Mouse (Mus musculus) lung, postnatal 10 days (tissue): Measurements from ENCODE around the gene Olfr362.
"Not testable (repeated sequence)": the region's sequence is repeated elsewhere in the genome, so short reads cannot be mapped to it uniquely, and the experiment has no call there.

Source experiments
- DNase-seq: peaks from one replicate; pipeline ENCODE4 v3.0.0; 2021

The Olfr362 gene

DNA sequence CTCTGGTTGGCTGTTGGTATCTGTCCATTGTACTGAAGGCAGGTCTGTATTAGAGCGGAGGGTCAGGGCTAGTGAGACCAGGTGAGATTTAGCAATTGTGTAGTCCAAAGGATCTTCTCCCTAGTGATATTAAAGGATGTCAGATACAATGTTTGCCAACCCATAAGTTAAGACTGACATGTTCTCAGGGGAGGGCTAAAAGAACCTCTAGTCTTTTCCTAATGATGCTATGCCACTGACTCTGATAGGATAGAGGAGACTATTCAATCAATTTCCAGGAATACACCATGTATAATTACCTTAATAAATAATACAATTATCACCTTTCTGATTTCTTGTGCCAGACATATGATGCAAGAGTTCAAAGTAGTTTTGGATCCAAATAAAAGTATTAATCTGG, at the start of gene Olfr362:
Gene Olfr362, minus strand, starts transcription at position 101 of the 400 bp plus-strand sequence.
- DNase-seq = no peak

- DNase-seq = no peak
These were observed 21.3 kb upstream of the Olfr362 start, which contains the start of gene Olfr364-ps1 for GRCm38 (mm10) chr2:37139022-37139421. Gene Olfr364-ps1, plus strand, starts transcription at chr2:37139322.

GRCm38 (mm10) chr2:37089190-37089589, 28.5 kb downstream of the Olfr362 start, which contains the start of gene Olfr361:
Gene Olfr361, minus strand, starts transcription at chr2:37089290.
- DNase-seq = not testable (repeated sequence)

DNA sequence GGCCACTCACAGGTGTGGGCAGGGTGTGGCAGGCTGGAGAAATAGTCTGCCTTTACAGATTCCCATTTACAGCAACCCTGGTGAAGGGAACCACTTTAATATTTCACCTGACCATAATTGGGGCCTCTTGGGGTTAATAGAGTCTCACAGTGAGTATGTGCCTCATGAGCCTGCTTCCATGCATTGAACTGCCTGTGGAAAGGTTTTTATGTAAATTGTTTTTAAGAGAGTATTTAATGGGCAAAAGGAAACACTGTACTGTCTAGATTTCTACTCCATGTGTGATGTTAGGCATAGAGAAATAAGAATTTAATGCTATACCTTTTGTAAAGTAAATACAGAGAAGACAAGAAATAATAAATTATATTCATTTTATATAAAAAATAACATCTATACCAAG, 52.3 kb downstream of the Olfr362 start, which contains the start of gene Olfr360:
Gene Olfr360, plus strand, starts transcription at position 301 of the 400 bp plus-strand sequence.
- no peak for DNase-seq
